Mouse (Mus musculus) limb, embryonic 14.5 days (tissue): Measurements from ENCODE around the gene Dcun1d3. TPM values are rescaled to one million over a fixed set of nuclear protein-coding genes. Genes with fewer than 3 reads are reported as not detected.

Experiments
- ATAC-seq: fragments of 200-750 bp; cut with Nextera tagmentation; 2 replicates; pipeline ENCODE4 v1.8.0; 2017; ENCODE audit warnings: low read depth, moderate number of reproducible peaks, moderate TSS enrichment; ENCODE audit not compliant: low FRiP score
- DNase-seq: peaks from one replicate; pipeline ENCODE4 v3.0.0-alpha.2; 2015; ENCODE audit warnings: low spot score
- H3K27ac ChIP-seq: fragments of 300-500 bp; sonication (generic); replicated peaks from 2 replicates; pipeline ENCODE4 v1.5.1; 2014; ENCODE audit warnings: low read depth, mild to moderate bottlenecking, low read length, moderate library complexity, mixed read lengths
- H3K27me3 ChIP-seq: fragments of 300-500 bp; sonication (generic); 2 replicates; pipeline ENCODE4 v1.6.1; 2014; ENCODE audit warnings: low read length, mixed read lengths; ENCODE audit not compliant: control insufficient read depth, insufficient read depth
- H3K36me3 ChIP-seq: fragments of 300-500 bp; sonication (generic); 2 replicates; pipeline ENCODE4 v1.6.1; 2014; ENCODE audit warnings: mild to moderate bottlenecking, low read length, moderate library complexity, mixed read lengths; ENCODE audit not compliant: control insufficient read depth, insufficient read depth
- H3K4me1 ChIP-seq: fragments of 300-500 bp; sonication (generic); 2 replicates; pipeline ENCODE4 v1.6.1; 2014; ENCODE audit warnings: antibody characterized with exemption, low read length, mixed read lengths; ENCODE audit not compliant: control insufficient read depth, insufficient read depth
- H3K4me2 ChIP-seq: fragments of 300-500 bp; sonication (generic); replicated peaks from 2 replicates; pipeline ENCODE4 v1.6.1; 2014; ENCODE audit warnings: low read depth, mild to moderate bottlenecking, low read length, moderate library complexity; ENCODE audit not compliant: severe bottlenecking
- H3K4me3 ChIP-seq: fragments of 300-500 bp; sonication (generic); replicated peaks from 2 replicates; pipeline ENCODE4 v1.5.1; 2014; ENCODE audit warnings: low read length
- H3K9ac ChIP-seq: fragments of 300-500 bp; sonication (generic); 2 replicates; pipeline ENCODE4 v1.6.1; 2014; ENCODE audit warnings: mild to moderate bottlenecking, low read depth, low read length, moderate library complexity; ENCODE audit not compliant: severe bottlenecking
- H3K9me3 ChIP-seq: fragments of 300-500 bp; sonication (generic); 2 replicates; pipeline ENCODE4 v1.6.1; 2016; ENCODE audit warnings: low read length; ENCODE audit not compliant: control insufficient read depth
- POLR2A ChIP-seq: fragments of 200-500 bp; IDR thresholded peaks from 2 replicates; pipeline ENCODE4 v1.8.0; 2012; ENCODE audit warnings: inconsistent platforms, mild to moderate bottlenecking, moderate library complexity, borderline replicate concordance; ENCODE audit not compliant: insufficient read depth, insufficient read length; ENCODE audit errors: extremely low read depth
- WGBS: fragments of 180-500 bp; shearing (Covaris S2); extraction: QIAGEN DNeasy Blood & Tissue Kit; methylation state at CpG from one replicate; pipeline ENCODE4 v1.1.7; 2014; 5-methylcytosine and 5-hydroxymethylcytosine counted together
- polyA plus RNA-seq, 2 experiments: library from polyadenylated mRNA; depleted of rRNA in 1 of 2; stranded (reverse) in 1 of 2; unstranded in 1 of 2; fragments of >200 nt; fragmentation: Nextera tagmentation in 1 of 2; extraction: Ambion mirVana in 1 of 2; gene quantifications; 2 replicates each; pipeline versions ENCODE4 v1.2.1 to v1.2.3; 2012 to 2014

Dcun1d3 gene
- polyA plus RNA-seq, 2 experiments, result 6.6 to 7.5 TPM

DNA sequence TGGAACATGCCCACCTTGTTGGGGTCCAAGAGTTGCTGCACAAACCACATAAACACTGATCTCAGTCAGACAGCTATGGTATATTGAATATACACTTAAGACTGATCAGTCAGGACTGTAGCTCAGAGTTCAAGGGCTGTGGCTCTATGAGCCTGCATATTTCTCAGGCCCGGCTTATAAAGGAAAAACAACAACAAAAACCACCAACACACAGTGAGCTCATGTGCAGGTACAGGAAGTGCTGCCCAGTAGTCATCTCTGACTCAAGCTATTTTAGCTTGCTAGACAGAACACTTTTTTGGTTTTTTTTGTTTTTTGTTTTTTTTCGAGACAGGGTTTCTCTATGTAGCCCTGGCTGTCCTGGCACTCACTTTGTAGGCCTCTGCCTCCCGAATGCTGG, 87.4 kb downstream of the Dcun1d3 start:
- Histone ChIP-seq H3K36me3 (peaks cover 39% of the 10 kb centered on the region), H3K4me3 (no peak overlapping the region), H3K4me2 (no peak overlapping the region), H3K9me3 (no peaks in the 10 kb centered on the region), H3K27me3 (no peaks in the 10 kb centered on the region), H3K27ac (no peak overlapping the region), H3K9ac (no peak overlapping the region), H3K4me1 (no peaks in the 10 kb centered on the region)
- TF ChIP-seq POLR2A, result no peak
- 91% methylated on average over 3 of the region's 3 CpGs for WGBS
- no peak for ATAC-seq
- DNase-seq, result no peak

DNA sequence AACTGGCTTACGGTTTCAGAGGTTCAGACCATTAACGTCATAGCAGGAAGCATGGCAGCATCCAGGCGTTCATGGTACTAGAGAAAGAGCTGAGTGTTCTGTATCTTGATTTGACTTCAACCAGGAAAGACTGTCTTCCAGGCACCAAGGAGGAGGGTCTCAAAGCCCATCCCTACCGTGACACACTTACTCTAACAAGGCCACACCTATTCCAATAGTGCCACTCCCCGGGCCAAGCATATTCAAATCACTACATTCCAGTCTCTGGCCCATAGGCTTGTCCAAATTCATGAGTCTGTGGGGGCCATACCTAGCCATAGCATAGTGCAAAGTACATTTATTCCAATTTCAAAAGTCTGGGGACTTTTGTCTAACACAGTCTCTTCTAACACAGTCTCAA, 88.7 kb downstream of the Dcun1d3 start:
- Histone ChIP-seq H3K27me3 (no peaks in the 10 kb centered on the region), H3K4me1 (no peaks in the 10 kb centered on the region), H3K4me3 (no peak overlapping the region), H3K36me3 (peaks cover 35% of the 10 kb centered on the region), H3K27ac (no peak overlapping the region), H3K4me2 (no peak overlapping the region), H3K9ac (no peak overlapping the region), H3K9me3 (no peaks in the 10 kb centered on the region)
- no peak for TF ChIP-seq POLR2A
- no peak for ATAC-seq
- 94% methylated on average over 5 of the region's 5 CpGs for WGBS
- DNase-seq, result no peak

Other genes starting within 250 kb of the Dcun1d3 start
- not detected in 2 replicates for gene Acsm4, start 206.3 kb downstream of the Dcun1d3 start, polyA plus RNA-seq (2012; rRNA removed)
- gene Acsm4, start 206.3 kb downstream of the Dcun1d3 start, polyA plus RNA-seq (2014; fragmentation: Nextera tagmentation; extraction: Ambion mirVana), result not detected in 2 replicates
- gene Thumpd1, start 175.5 kb downstream of the Dcun1d3 start, polyA plus RNA-seq (2012; rRNA removed), result 38.9 and 43.6 TPM in 2 replicates
- gene Thumpd1, start 175.5 kb downstream of the Dcun1d3 start, polyA plus RNA-seq (2014; fragmentation: Nextera tagmentation; extraction: Ambion mirVana), result 76.5 and 81.3 TPM in 2 replicates
- gene Acsm3, start 135.4 kb downstream of the Dcun1d3 start, polyA plus RNA-seq (2012; rRNA removed), result 1.1 and 1.6 TPM in 2 replicates
- 0.28 and 0.32 TPM in 2 replicates for gene Acsm3, start 135.4 kb downstream of the Dcun1d3 start, polyA plus RNA-seq (2014; fragmentation: Nextera tagmentation; extraction: Ambion mirVana)
- 33.1 and 44.4 TPM in 2 replicates for gene Rexo5, start 102.3 kb downstream of the Dcun1d3 start, polyA plus RNA-seq (2012; rRNA removed)
- 19.5 and 21.2 TPM in 2 replicates for gene Rexo5, start 102.3 kb downstream of the Dcun1d3 start, polyA plus RNA-seq (2014; fragmentation: Nextera tagmentation; extraction: Ambion mirVana)
- gene Eri2, start 102.2 kb downstream of the Dcun1d3 start, polyA plus RNA-seq (2012; rRNA removed), result 14.0 TPM in 2 replicates
- 21.5 and 25.7 TPM in 2 replicates for gene Eri2, start 102.2 kb downstream of the Dcun1d3 start, polyA plus RNA-seq (2014; fragmentation: Nextera tagmentation; extraction: Ambion mirVana)
- 3.1 and 5.2 TPM in 2 replicates for gene Lyrm1, start 437 bp downstream of the Dcun1d3 start, polyA plus RNA-seq (2012; rRNA removed)
- gene Lyrm1, start 437 bp downstream of the Dcun1d3 start, polyA plus RNA-seq (2014; fragmentation: Nextera tagmentation; extraction: Ambion mirVana), result 8.9 and 9.5 TPM in 2 replicates
- gene Dnah3, start 199.0 kb upstream of the Dcun1d3 start, polyA plus RNA-seq (2012; rRNA removed), result not detected in 2 replicates
- gene Dnah3, start 199.0 kb upstream of the Dcun1d3 start, polyA plus RNA-seq (2014; fragmentation: Nextera tagmentation; extraction: Ambion mirVana), result 0.01 TPM in 1 of 2 replicates, not detected in the other
- 11.7 and 14.2 TPM in 2 replicates for gene Tmem159, start 206.1 kb upstream of the Dcun1d3 start, polyA plus RNA-seq (2012; rRNA removed)
- gene Tmem159, start 206.1 kb upstream of the Dcun1d3 start, polyA plus RNA-seq (2014; fragmentation: Nextera tagmentation; extraction: Ambion mirVana), result 22.0 and 28.9 TPM in 2 replicates
- gene Zp2, start 249.0 kb upstream of the Dcun1d3 start, polyA plus RNA-seq (2012; rRNA removed), result 1.0 and 1.7 TPM in 2 replicates
- 0.08 and 0.66 TPM in 2 replicates for gene Zp2, start 249.0 kb upstream of the Dcun1d3 start, polyA plus RNA-seq (2014; fragmentation: Nextera tagmentation; extraction: Ambion mirVana)